Mouse (Mus musculus) limb, embryonic 12.5 days (tissue): ENCODE data around the gene Cyp2a4. TPM values are rescaled to one million over a fixed set of nuclear protein-coding genes. Genes with fewer than 3 reads are reported as not detected.

Experiments
- polyA plus RNA-seq: library from polyadenylated mRNA; unstranded; fragments of >200 nt; fragmentation: Nextera tagmentation; extraction: Ambion mirVana; gene quantifications from 2 replicates; pipeline ENCODE4 v1.2.1, GENCODE M21; 2016

Cyp2a4 gene
- polyA plus RNA-seq, 1 experiment from 2014 or later = not detected

Other genes starting within 250 kb of the Cyp2a4 start
- not detected in 2 replicates for gene Cyp2b13, start 245.7 kb upstream of the Cyp2a4 start, polyA plus RNA-seq
- gene Cyp2b9, start 133.8 kb upstream of the Cyp2a4 start, polyA plus RNA-seq = not detected in 2 replicates
- not detected in 2 replicates for gene Vmn1r184, start 46.8 kb upstream of the Cyp2a4 start, polyA plus RNA-seq
- not detected in 2 replicates for gene Nlrp9c, start 96.5 kb downstream of the Cyp2a4 start, polyA plus RNA-seq
- gene Nlrp4a, start 127.9 kb downstream of the Cyp2a4 start, polyA plus RNA-seq = not detected in 2 replicates
- gene Nlrp9a, start 227.9 kb downstream of the Cyp2a4 start, polyA plus RNA-seq = not detected in 2 replicates